Mouse (Mus musculus) lung, adult 2 months (tissue): ENCODE measurements around the gene Six3. TPM values are rescaled to one million over a fixed set of nuclear protein-coding genes. Genes with fewer than 3 reads are reported as not detected.

Experiments
- DNase-seq: peaks from one replicate; pipeline ENCODE4 v3.0.0; 2022
- H3K4me1 ChIP-seq: fragments of 200-500 bp; 2 replicates; pipeline ENCODE4 v1.6.1; 2011; ENCODE audit warnings: low read length; ENCODE audit not compliant: control insufficient read depth, insufficient read depth
- H3K4me3 ChIP-seq: fragments of 200-500 bp; replicated peaks from 2 replicates; pipeline ENCODE3; 2011; ENCODE audit warnings: low read depth, mild to moderate bottlenecking, control low read depth, low read length; ENCODE audit errors: extremely low read depth
- CTCF ChIP-seq: fragments of 200-500 bp; IDR thresholded peaks from 2 replicates; pipeline ENCODE4 v1.5.1; 2011; ENCODE audit warnings: mild to moderate bottlenecking, low read length, control low read depth; ENCODE audit not compliant: insufficient read depth
- POLR2A ChIP-seq: fragments of 200-500 bp; IDR thresholded peaks from 2 replicates; pipeline ENCODE4 v1.6.1; 2011; ENCODE audit warnings: low read depth, mild to moderate bottlenecking, control low read depth, low read length, borderline replicate concordance; ENCODE audit errors: extremely low read depth
- WGBS: fragments of 180-500 bp; shearing (Covaris S2); methylation state at CpG from one replicate; pipeline ENCODE4 v1.1.7; 2018; 5-methylcytosine and 5-hydroxymethylcytosine counted together
- polyA plus RNA-seq: library from polyadenylated mRNA; depleted of rRNA; stranded (reverse); fragments of >200 nt; gene quantifications from 2 replicates; pipeline ENCODE4 v1.2.3, GENCODE M21; 2012; rRNA removed

Gene Six3
- polyA plus RNA-seq = not detected in 2 replicates

- H3K4me3 ChIP-seq = no peak within 1 kb of the TSS
- 2% methylated on average over 29 of the region's 30 CpGs for WGBS
- TF ChIP-seq CTCF (no peak), POLR2A (no peak)
- no peak for DNase-seq
- no peaks in the 10 kb centered on the region for H3K4me1 ChIP-seq
Measured at GRCm38 (mm10) chr17:85613266-85613860, at the start of gene Six3. TSS of gene Six3 (plus strand) at chr17:85613608.

- Histone ChIP-seq H3K4me1 (no peaks in the 10 kb centered on the region), H3K4me3 (no peak overlapping the region)
- DNase-seq = no peak
- WGBS = 46% methylated on average over 7 of the region's 7 CpGs
- TF ChIP-seq POLR2A (no peak), CTCF (no peak)
Measured at GRCm38 (mm10) chr17:85564107-85564506, 49.3 kb upstream of the Six3 start.

- no peak for DNase-seq
- Histone ChIP-seq H3K4me1 (no peaks in the 10 kb centered on the region), H3K4me3 (no peak overlapping the region)
- TF ChIP-seq POLR2A (no peak), CTCF (no peak)
- 85% methylated on average over 3 of the region's 3 CpGs for WGBS
Measured at GRCm38 (mm10) chr17:85574023-85574422, 39.4 kb upstream of the Six3 start.

GRCm38 (mm10) chr17:85578290-85578689 lies 35.1 kb upstream of the Six3 start:
- no peaks in the 10 kb centered on the region for H3K4me1 ChIP-seq
- WGBS = 49% methylated on average over 5 of the region's 5 CpGs
- H3K4me3 ChIP-seq = no peak overlapping the region
- no peak for TF ChIP-seq CTCF
- TF ChIP-seq POLR2A = no peak
- DNase-seq = no peak

- Histone ChIP-seq H3K4me3 (no peak overlapping the region), H3K4me1 (no peaks in the 10 kb centered on the region)
- 75% methylated on average over 10 of the region's 10 CpGs for WGBS
- TF ChIP-seq POLR2A = no peak
- no peak for TF ChIP-seq CTCF
- no peak for DNase-seq
Measured at GRCm38 (mm10) chr17:85579350-85579749, 34.1 kb upstream of the Six3 start.

- 82% methylated on average over 6 of the region's 6 CpGs for WGBS
- TF ChIP-seq CTCF = no peak
- TF ChIP-seq POLR2A = no peak
- DNase-seq = no peak
- Histone ChIP-seq H3K4me1 (no peaks in the 10 kb centered on the region), H3K4me3 (no peak overlapping the region)
Measured at GRCm38 (mm10) chr17:85580221-85580620, 33.2 kb upstream of the Six3 start.

- 81% methylated on average over 4 of the region's 4 CpGs for WGBS
- DNase-seq = no peak
- H3K4me1 ChIP-seq = no peaks in the 10 kb centered on the region
- H3K4me3 ChIP-seq = no peak overlapping the region
- TF ChIP-seq CTCF (no peak), POLR2A (no peak)
Measured at GRCm38 (mm10) chr17:85584170-85584569, 29.2 kb upstream of the Six3 start.

- Histone ChIP-seq H3K4me3 (no peak overlapping the region), H3K4me1 (no peaks in the 10 kb centered on the region)
- TF ChIP-seq POLR2A (no peak), CTCF (no peak)
- WGBS = 61% methylated on average over 7 of the region's 7 CpGs
- no peak for DNase-seq
Measured at GRCm38 (mm10) chr17:85584573-85584972, 28.8 kb upstream of the Six3 start.

- WGBS = 83% methylated on average over 5 of the region's 5 CpGs
- no peaks in the 10 kb centered on the region for H3K4me1 ChIP-seq
- no peak overlapping the region for H3K4me3 ChIP-seq
- DNase-seq = no peak
- no peak for TF ChIP-seq CTCF
- no peak for TF ChIP-seq POLR2A
Measured at GRCm38 (mm10) chr17:85585779-85586178, 27.6 kb upstream of the Six3 start.

- Histone ChIP-seq H3K4me3 (no peak overlapping the region), H3K4me1 (no peaks in the 10 kb centered on the region)
- DNase-seq = no peak
- TF ChIP-seq CTCF (no peak), POLR2A (no peak)
- 55% methylated on average over 6 of the region's 6 CpGs for whole genome bisulfite sequencing
Measured at GRCm38 (mm10) chr17:85591976-85592375, 21.4 kb upstream of the Six3 start.
